Mouse (Mus musculus) lung, adult 18-20 months (tissue): ENCODE measurements around the gene Lrrc72.
A peak's percentile ranks its signal among the peaks of the same experiment; 100 is the strongest.

ENCODE experiments used
- DNase-seq, 2 experiments: peaks; one replicate each; pipeline ENCODE4 v3.0.0; 2022; ENCODE audit warnings: mixed read lengths in 2 of 2

Gene Lrrc72

DNA sequence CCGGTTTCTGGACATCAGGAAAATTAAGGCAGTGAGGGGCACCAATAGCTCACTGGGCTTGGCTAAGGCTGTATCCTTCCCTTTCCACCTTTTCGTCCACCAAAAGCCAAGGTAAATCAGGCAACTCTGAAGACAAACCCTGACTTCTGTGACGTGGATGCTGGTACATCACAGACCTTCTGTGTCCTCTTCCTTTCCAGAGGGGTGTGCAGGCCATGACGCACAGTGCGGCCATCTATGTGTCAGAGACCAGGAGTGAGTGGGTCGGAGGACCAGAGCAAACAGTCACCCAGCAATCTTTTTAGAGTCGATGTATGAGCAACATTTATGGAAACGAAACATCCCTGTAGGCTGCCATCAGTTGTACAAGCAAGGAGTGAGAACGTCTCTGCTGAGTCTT lies at the start of gene Lrrc72:
Gene Lrrc72 (minus strand): TSS at position 101 of the 400 bp plus-strand sequence.
- DNase-seq: no peak

DNA sequence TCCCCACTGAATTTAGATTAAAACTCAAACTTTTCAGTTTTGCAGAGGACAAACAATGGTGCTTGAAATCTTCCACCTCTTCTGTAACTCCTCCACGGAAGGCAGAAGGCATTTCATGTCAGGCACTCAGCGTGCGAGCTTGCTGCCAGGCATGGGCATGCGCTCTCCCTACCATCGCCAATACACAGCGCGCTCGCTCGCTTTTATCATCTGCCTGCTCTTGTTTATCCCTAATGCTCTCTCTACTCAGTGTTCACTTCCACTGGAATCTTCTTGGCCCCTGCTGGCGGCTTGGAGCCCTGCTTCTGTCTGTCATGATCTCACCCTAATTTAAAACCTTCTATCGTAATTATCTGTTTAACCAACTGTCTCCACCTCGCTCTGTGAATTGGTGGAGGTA lies 49.1 kb upstream of the Lrrc72 start:
- DNase-seq: peak in 1 of 2 experiments; percentile 3

DNA sequence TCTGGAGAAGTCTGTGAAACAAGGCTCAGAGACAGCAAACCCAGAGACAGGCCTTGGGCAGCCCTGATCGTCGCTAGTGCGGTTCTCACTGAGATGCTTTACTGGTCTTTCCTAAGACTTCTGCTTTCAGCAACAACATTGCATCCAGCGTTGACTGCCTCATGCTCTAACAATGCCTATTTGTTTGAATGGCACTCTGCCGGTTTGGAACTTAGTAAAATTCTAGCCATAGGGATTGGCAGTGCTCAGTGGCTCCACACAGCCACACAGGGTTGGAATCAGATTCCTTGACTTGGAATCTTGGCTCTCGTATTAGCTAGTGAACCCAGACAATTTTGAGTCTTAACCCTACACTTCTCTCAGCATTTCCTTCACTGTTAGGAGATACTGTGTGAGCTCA lies 38.1 kb upstream of the Lrrc72 start:
- DNase-seq: no peak

DNA sequence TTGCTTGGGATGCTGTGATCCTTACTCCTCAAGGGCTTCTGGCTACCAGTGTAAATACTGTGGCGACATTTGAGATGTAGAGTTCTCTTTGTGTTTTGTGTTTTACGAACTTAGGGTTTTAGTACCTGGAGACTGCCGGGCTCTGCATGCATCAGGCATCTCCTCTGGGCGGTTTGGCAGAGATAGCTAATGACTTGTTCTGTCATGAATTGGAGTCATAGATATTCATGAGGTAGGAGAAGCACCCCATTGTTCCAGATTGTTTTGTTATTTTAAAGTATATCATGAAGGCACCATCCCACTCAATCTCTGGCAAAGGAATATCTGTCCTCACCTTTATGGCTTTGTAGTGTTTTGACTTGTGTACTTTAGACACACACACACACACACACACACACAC lies 37.3 kb upstream of the Lrrc72 start:
- no peak for DNase-seq

DNA sequence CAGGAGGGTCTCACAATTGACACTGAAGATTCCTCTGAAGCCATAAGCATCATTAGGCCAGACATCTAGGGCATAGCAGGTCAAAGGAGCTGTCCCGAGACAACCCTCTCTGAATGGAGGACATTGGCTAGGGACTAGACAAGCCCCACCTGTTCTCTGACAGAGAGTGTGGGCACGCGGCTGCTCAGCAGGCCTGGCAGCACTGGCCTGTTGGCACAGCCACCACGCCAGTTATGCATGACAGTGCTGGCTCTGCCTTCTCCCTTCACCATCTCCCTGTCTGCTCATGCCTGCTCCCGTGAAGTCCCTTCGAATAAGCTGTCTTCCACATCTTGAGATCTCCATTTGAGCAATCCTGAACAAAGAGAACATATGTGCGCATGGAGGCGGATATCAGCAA lies 36.4 kb upstream of the Lrrc72 start:
- DNase-seq: no peak

DNA sequence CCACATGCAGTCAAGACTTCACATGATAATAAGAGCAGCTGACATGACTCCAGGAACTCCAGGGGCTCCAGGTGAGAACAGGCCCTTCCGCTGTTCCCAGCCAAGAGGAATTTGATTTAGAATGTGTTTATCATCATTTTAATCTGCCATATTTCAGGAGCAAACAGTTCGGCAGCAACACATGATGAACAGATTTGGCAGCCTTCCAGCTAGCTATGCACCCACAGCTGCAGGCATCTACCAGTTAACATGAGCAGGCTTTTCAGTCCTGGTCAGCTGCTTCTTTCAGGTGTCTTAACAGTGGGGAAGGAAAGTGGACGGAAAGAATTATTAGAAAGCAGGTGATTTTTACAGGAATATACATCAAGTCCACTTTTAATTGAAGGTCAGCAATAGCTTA lies 21.6 kb upstream of the Lrrc72 start:
- DNase-seq: no peak

DNA sequence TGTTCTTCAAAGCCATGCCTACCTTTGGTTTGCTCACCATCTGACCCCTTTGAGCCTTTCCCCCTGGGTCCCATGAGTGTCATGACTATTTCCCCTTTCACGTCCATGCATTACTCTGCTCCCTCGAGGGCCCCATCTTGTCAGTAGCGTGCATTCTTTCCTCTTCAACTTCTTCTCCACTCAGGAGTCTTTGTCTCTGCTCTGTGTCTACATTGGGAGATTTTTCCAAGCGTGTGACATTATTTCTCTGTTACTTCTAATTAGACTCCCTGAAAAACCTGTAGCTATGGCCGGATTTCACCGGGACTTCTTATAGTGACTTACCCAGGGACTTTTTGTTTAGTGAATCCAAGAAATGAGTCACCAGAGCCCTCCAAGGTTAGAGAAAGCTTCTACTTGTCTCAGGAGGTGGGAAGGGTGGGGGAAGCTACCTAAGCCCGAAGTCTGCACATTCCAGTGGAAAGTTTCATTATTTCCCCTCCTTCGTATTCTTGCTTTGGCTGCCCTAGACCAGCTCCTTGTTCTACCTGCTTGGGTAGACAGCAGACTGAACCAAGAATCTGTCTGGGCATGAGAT lies 14.6 kb upstream of the Lrrc72 start:
- DNase-seq: no peak

DNA sequence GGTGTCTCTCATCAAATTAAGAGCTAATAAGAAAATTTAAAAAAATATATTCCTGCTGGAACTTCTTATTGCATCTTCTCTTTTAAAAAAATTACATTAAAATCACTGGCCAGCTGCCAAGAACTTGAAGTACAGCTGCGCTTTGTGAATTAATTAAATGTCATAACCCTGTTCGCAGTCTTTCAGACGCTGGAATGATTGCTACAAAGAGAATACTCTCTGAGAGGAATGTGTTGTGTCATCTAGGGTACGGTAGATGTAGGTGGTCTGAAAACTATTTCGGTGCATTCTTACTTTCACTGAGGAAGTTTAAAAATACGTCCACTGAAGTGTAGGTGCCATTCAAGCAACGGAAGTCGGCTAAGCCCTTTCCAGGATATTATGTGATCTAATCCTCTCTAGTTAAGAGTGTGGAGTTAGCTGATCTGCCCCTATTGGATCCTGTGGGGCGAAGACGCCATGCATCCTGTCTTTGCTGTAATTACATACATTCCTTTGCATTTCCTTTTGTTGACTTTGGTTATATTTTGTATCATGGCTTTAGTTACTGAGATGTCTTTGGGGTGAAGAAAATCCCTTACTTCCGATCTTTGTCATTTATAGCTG lies 9.0 kb upstream of the Lrrc72 start:
- no peak for DNase-seq

DNA sequence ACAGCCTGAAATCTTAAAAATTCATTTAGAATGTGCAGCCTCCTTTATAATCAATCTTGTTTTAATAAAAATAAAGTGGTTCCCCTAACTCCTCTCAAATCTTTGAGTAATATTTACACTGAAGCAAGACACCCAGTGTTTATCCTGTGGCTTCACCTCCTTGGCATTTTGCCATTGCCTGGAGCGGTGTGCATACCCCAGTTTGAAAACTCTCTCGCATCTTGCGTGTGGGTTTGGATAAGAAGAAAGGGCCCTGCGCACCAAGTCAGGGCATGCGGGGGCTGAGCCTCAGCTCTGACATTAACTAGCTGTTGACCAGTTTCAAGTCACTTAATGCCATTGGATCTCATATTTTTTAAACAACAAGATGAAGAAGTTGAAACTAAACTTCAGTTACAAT lies 2.2 kb upstream of the Lrrc72 start:
- DNase-seq: no peak

DNA sequence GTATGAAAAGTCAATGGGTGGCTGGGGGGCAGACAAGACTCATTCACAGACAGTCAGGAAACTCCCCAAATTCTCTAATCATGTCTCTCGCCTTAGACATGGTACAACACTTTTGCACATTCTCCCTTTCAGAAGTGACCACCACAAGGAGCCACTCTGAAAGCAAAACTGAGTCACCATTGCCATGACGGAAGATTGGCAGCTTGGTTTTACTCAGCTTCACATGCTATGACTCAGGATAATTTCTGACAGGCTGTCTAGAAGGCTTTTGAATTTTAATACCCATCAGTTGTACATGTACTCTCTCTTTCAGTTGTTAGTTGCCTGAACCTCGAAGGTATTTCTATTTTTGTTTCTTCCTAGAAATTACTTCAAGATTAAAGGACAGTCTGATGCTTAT lies 12.0 kb downstream of the Lrrc72 start:
- DNase-seq: no peak

DNA sequence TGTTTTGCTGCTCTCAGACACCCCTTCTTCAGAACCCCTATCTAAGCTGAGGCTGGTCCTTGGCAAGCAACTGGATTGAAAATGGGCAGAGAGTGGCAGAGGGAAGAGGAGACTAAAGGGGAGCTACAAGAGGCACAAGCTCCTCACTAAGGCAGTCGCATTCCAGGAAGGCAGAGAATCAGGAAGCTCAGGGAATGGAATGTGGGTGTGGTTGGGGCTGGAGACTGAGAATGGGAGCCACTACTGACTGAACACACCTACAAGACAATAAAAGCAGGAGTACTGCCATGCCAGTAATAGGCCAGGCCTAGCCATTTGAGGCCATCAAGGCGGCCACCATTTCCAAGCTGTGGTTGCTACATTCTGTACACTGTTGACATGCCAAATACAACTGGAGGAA lies 21.8 kb downstream of the Lrrc72 start:
- DNase-seq: no peak

DNA sequence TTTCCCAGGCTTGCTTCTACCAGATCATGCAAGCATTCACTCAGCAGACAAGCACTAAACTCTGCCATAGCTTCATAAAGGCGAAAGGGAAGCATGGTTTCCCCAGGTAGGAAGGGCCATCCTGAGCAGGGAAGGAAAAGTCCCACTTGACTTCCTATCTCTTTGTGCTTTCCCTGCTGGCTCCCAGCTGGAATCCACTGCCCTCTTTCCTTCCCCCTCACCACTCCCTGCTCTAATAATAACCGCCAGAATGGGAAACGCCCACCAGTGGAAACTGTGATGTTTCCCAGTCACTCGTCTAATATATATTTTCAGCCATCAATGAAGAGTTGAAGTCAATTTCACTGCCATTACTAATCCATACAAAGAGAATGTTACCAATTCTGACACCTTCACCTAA lies 28.8 kb downstream of the Lrrc72 start:
- DNase-seq: no peak

DNA sequence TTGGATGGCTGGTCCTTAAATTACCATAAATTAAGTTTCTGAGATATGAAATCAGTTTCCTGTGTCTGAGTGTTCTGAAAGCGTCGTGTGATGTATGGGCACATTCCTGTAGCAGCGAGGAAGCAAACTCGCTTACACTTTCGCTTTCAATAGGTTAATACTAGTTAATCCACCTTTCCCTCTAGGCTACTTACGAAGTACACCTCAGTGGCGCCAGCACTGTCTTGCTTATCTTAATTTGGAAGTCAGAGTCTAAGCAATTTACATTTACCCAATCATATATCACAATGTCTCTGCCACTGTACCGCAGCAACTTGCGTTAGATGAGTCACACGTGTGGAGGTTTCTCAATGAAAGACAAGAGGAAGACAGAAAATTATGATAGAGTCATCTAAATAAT lies 36.3 kb downstream of the Lrrc72 start:
- no peak for DNase-seq

DNA sequence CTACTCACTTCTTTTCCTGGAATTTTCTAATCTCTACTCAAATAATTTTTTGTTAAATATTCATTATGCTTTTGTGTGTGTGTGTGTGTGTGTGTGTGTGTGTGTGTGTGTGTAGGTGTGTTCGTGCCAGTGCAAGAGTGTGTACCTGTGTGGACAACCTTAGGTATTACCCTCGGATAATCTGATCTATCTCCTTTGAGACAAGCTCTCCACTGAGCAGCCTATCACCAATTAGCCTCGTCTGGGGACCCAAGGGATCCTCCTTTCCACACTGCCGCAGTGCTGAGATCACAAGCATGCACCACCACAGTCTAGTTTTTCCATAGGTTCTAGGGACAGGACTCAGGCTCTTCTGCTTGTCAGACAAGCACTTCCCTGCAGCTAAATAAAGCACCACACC lies 37.0 kb downstream of the Lrrc72 start:
- DNase-seq: no peak

DNA sequence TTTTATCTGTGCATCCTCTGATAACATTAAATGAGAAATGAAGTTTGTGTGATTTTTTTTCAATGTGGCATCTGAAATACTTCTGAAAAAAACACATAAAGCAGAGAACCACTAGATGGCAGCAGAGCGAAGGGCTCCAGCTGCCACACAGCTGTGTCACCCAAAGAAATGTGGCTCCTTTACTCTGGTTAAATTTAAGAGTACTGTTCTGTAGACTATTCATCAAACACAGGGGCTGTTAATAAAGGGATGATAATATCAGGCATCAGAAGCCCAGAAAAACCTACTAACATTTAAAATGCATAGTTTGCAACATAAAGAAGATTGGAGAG lies 38.1 kb downstream of the Lrrc72 start:
- peak in 1 of 2 experiments; percentile 34 for DNase-seq

DNA sequence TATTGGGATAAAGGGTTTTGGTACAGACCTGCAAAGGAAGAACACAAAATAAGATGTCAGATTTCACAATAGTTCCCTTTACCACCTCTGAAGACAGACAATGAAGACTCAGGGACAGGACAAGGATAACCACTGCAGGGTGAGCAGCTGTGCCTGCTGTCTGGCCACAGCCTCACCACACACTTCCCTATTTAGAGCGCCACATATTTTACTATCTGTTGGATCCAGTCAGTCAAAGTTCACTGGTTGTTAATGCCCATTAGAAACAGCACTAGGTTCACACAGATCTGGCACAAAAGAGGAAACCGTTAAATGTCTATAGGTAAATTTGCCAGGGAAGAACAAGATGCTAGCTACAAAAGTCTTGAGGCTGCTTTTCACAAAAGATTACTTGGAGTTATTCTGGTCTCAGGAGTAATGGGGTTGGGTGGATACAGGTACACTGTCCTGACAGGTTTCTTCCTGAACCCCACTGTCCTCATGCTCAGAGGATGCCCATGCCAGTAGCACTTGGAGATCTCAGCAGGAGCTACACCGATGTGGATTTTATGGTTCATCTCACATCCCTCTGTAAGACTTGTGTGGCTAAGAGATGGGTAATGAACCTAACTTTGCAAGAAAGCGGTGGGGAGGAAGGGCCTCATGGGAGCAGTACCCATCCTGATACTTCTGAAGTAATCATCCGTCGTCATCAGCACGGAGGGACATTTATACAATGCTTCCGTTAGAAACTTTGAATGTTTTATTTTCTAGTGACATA lies 38.6 kb downstream of the Lrrc72 start:
- peak in 1 of 2 experiments; percentile 18 for DNase-seq

DNA sequence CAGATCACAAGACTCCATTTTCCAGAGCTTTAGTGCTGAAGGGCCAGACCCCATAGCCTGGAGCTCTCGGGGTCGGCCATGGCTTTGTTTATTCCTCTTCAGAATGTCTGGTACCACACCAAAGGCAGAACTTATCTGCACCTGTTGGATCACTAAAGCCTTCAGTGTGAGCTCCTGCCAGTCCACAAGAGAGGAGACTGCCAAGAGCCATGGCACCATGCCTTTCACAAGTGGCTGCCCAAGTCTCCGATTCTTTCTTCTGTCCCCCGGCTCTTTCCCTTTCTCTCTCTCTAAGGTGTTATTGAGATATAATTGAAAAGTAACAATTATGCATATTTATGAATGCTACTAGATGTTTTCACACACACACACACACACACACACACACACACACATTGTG lies 43.1 kb downstream of the Lrrc72 start:
- DNase-seq: no peak

DNA sequence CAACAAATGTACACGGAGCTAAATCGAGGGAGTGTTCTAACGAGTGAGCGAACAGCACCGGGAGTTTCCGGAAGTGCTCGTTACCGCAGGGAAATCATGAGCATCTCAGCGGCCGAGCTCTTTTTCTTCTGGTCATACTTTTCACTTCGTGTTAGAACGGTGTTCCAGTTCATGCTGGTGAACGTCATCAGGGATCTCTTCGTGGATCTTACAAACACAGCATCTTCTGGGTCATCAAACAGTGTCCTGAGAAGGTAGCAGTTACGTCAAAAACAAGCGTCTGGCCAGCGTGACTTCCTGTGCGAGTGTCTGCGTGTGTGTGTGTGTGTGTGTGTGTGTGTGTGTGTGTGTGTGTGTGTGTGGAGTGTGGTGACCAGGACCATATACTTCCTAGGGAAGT lies 44.7 kb downstream of the Lrrc72 start:
- no peak for DNase-seq

DNA sequence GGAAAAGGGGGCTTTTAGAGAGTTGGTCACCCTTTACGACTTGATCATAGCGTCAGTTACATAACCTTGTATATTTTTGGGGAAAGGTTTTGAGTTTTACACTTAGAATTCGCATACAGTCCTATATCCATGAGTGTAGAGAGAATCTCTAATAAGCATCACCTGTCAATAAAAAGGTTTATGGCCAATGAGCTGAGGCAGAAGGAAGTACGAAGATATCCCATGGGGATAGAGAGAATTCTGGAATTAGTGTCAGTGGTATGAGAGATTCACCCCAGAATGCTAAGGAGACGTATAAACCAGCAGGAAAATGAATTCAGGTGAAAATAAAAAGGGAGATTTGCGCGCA lies 45.4 kb downstream of the Lrrc72 start:
- no peak for DNase-seq

DNA sequence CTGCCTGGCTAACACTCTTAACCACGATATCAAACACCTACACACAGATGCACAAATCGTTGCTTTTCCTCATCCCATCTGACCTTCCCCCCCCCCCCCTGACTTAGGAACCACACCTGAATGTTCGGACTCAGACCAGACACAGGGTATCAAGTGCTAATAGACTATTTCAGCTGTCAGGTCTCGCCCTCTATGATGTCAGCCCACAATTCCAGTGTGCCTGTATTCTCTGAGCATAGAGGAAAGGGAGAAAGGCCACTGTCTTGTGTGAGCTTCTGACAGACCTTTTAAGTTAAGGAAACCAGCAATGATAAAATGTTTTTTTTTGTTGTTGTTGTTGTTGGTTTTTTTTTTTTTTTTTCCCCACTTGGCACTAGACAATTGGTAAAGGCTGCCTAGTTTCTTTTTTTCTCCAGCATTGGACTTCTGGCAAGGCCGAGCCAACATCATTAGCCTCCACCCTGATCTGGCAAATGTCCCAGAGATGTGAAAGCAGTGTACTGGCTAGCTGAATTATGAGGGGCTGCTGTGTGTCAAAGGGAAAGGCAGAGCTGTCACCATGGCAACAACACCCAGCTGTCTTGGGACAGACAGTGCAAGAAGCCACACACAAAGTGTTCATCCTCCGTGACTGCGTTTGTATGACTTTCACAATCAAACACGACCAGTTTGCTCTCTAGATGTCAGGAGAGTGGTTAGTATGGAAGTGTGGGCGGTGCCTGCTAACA lies 46.0 kb downstream of the Lrrc72 start:
- peak; percentile 35 to 36 for DNase-seq

DNA sequence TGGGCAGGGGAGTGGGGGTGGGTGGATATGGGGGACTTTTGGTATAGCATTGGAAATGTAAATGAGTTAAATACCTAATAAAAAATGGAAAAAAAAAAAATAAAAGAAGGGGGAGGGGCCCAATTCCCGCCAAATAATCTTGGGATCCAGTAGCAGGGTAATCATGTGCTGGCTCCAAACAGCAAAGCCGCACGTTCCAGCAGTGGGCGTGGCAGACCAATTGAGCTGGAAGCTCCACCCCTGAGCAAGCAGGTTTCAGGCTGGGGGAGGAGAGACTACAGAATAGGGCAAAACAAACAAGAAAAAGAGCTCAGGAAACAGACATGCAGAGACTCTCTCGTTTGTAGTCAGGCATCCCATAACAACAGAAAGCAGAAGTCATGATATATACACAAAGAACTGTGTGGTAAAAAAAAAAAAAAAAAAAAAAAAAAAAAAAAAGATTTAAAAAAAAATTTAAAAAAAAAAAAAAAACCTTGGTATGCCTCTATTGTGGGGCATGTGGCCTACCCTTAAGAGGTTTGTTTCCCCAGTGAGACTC lies 47.5 kb downstream of the Lrrc72 start:
- peak in 1 of 2 experiments; percentile 15 for DNase-seq

DNA sequence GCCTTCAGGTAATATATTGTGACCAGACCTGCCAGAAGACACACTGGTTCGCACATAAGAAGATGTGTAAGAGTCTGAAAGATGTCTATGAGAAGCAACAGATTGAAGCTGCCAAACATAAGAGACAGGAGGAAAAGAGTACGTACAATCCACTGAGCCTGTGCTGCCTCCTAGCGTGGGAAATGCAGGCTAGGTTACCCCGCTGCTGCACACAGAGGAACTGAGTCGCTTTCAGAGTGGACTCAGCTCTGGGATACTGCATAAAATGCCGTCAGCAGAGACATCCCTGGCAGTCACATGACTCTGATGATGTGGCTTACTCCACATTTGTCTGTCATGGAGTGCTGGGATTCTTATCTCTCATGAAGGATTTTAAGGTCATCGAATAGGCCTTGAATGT lies 58.2 kb downstream of the Lrrc72 start:
- no peak for DNase-seq

DNA sequence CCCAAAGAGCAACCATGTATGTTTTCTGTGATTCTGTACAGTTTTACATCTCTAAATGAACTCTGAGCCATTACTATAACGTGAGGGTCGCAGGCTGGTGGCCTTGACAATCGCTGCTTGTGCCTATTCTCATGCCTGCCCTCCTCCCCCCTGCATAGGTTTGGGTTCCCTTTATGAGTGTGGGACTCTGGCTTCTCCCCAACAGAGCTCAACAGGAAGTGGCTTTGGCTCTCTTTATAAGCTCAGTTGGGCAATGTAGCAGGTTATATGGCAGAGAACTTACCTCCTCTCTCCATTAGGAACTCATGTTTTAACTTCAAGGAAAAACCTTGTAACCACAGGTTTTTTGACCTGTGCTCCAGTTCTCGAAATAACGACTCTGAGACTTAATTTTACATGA lies 62.9 kb downstream of the Lrrc72 start:
- DNase-seq: no peak

DNA sequence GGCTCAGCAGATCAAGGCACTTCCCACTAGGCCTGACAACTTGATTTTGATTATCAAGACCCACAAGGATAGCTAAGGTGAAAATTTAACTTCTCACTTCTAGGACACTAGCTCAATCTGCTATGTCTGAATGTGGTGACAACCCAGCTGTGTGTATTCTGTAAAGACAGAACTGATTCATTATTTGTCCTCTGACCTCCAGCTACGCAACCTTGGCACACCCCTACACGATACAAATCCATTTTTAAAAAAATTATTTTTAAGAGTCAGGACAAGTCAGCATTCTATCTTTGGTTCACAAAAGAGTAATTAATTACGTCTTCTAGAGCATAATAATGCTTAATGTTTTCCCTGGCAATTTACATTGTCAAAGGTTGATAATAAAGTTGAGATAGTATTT lies 63.6 kb downstream of the Lrrc72 start:
- no peak for DNase-seq
